Comparison of ENCODE assay signal across 40 mouse cellular contexts in the genomic region with DNA sequence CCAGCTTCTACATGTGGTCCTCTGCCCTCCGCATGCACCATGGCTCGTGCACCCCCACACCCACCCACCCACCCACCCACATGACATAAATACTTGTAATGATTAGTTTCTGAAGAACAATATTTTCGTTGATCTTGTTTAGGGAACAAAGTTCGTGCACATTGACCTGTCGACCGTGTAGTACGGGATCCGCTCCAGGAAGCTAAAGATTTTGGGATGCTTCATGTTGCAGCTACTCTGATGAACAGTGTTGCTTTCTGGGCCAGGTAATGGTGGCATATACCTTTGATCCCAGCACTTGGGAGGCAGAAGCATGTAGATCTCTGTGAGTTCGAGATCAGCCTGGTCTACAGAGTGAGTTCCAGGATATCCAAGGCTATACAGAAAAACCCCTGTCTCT. TPM values are rescaled to one million over a fixed set of nuclear protein-coding genes. Genes with fewer than 3 reads are reported as not detected.
"Had no signal": no experiment of that assay in that cellular context is flagged by ENCODE, and none has a peak within 500 bp of the region (broad histone marks: within the 10 kb centered on the region; RNA-seq: fewer than 3 reads in every experiment).

No protein-coding gene starts in this region.

- H3K4me3 ChIP-seq: heart, adult 2 months; heart, embryonic 10.5 days; heart, embryonic 12.5 days; heart, embryonic 13.5 days; heart, embryonic 15.5 days; hindbrain, embryonic 10.5 days; hindbrain, embryonic 12.5 days; hindbrain, embryonic 13.5 days; hindbrain, embryonic 15.5 days; kidney, embryonic 15.5 days; layer of hippocampus, adult 2 months had no signal

- H3K36me3 ChIP-seq: heart, embryonic 10.5 days; heart, embryonic 12.5 days; heart, embryonic 13.5 days; heart, embryonic 15.5 days; hindbrain, embryonic 10.5 days; hindbrain, embryonic 12.5 days; hindbrain, embryonic 13.5 days; hindbrain, embryonic 15.5 days; kidney, embryonic 15.5 days had no signal

- H3K9ac ChIP-seq: heart, embryonic 12.5 days; heart, embryonic 13.5 days; heart, embryonic 15.5 days; hindbrain, embryonic 12.5 days; hindbrain, embryonic 13.5 days; hindbrain, embryonic 14.5 days; hindbrain, embryonic 15.5 days; kidney, embryonic 15.5 days had no signal

- ATAC-seq: hindbrain, embryonic 16.5 days; hindbrain, postnatal 0 days; inflammation-experienced regulatory T-cells, adult 6 months had no signal

- H3K9me3 ChIP-seq: heart, embryonic 10.5 days; heart, embryonic 12.5 days; heart, embryonic 13.5 days; heart, embryonic 15.5 days; hindbrain, embryonic 10.5 days; hindbrain, embryonic 12.5 days; hindbrain, embryonic 13.5 days; hindbrain, embryonic 15.5 days; kidney, embryonic 15.5 days had no signal

- H3K4me1 ChIP-seq: hindbrain, embryonic 15.5 days had no signal

- H3K4me2 ChIP-seq: heart, embryonic 11.5 days; heart, embryonic 12.5 days; heart, embryonic 13.5 days; heart, embryonic 15.5 days; hindbrain, embryonic 12.5 days; hindbrain, embryonic 13.5 days; hindbrain, embryonic 14.5 days; hindbrain, embryonic 15.5 days; kidney, embryonic 15.5 days had no signal

- H3K27me3 ChIP-seq: heart, embryonic 12.5 days; heart, embryonic 13.5 days; heart, embryonic 15.5 days; hindbrain, embryonic 12.5 days; hindbrain, embryonic 13.5 days; hindbrain, embryonic 15.5 days; kidney, embryonic 15.5 days had no signal

- DNase-seq: heart, adult 18-20 months; heart, adult 2 months; heart, postnatal 10 days; heart, postnatal 14 days; heart, postnatal 36 days; heart, postnatal 4 days; kidney, adult 11 months; kidney, adult 18-20 months; kidney, adult 2 months; kidney, adult 8-10 months; kidney, adult 9 months; kidney, postnatal 10 days; kidney, postnatal 14 days; kidney, postnatal 25 days; kidney, postnatal 36 days; kidney, postnatal 4 days; layer of hippocampus, adult 9-11 months; layer of hippocampus, postnatal 36 days had no signal

- H3K27ac ChIP-seq: heart, adult 2 months; heart, embryonic 10.5 days; heart, embryonic 13.5 days; heart, embryonic 15.5 days; hindbrain, embryonic 10.5 days; hindbrain, embryonic 12.5 days; hindbrain, embryonic 13.5 days; hindbrain, embryonic 14.5 days; hindbrain, embryonic 15.5 days; hindbrain, postnatal 0 days; kidney, embryonic 15.5 days; kidney, postnatal 0 days; layer of hippocampus, adult 2 months had no signal

RNA-seq across cellular contexts. Expression of gene Serpinf2, which starts 15.4 kb away (rescaled TPM):
- total RNA-seq: heart, adult 18-20 months; heart, adult 2 months; heart, adult 8-10 months; heart, postnatal 10 days; heart, postnatal 14 days; heart, postnatal 25 days; heart, postnatal 36 days; hematopoietic stem cell, adult 5-6 weeks had no signal
- polyA plus RNA-seq: heart, embryonic 14.5 days; heart, postnatal 0 days; hindbrain, embryonic 10.5 days; hindbrain, embryonic 11.5 days; hindbrain, embryonic 12.5 days; hindbrain, embryonic 13.5 days; hindbrain, embryonic 14.5 days; hindbrain, postnatal 0 days; inflammation-experienced regulatory T-cells, adult 6 months had no signal
